Mouse (Mus musculus): ENCODE data around the gene Mfsd12.

DNA sequence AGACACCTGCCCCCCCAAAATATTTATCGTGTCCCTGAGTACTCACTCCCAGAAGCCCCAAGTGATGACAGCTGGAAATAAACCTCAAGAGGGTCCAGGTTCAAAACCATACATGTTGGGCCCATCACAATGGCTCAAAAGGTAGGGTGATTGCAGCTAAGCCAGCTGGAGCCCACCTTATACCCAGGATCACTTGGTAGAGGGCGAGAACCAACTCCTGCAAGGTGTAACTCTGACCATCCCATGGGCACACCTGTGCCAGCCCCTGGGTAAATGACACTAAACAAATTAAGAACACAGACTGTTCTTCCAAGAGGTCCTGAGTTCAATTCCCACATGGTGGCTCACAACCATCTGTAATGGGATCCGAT is 21.9 kb downstream of the Mfsd12 start:
- TF ChIP-seq CTCF (IDR thresholded peaks at IDR 0.05; ENCODE audit: control insufficient read depth, insufficient read depth, insufficient replicate concordance, low read depth, low read length) = no peak
- TF ChIP-seq POLR2A (IDR thresholded peaks at IDR 0.05; ENCODE audit: control insufficient read depth, low read depth, low read length) = no peak
